Mouse (Mus musculus) forebrain, postnatal 0 days (tissue): ENCODE measurements around the gene Cacybp. TPM values are rescaled to one million over a fixed set of nuclear protein-coding genes. Genes with fewer than 3 reads are reported as not detected.

Source experiments
- ATAC-seq: fragments of 200-750 bp; cut with Nextera tagmentation; 2 replicates; pipeline ENCODE4 v1.8.0; 2017; ENCODE audit warnings: mild to moderate bottlenecking, moderate library complexity
- DNase-seq: peaks from one replicate; pipeline ENCODE4 v3.0.0-alpha.2; 2015
- H3K27ac ChIP-seq: fragments of 300-500 bp; sonication (generic); 2 replicates; pipeline ENCODE4 v1.5.1; 2014; ENCODE audit warnings: low read depth, mild to moderate bottlenecking, antibody characterized with exemption, low read length, moderate library complexity, mixed read lengths
- H3K27me3 ChIP-seq: fragments of 300-500 bp; sonication (generic); 2 replicates; pipeline ENCODE4 v1.6.1; 2014; ENCODE audit warnings: mild to moderate bottlenecking, low read length, mixed read lengths; ENCODE audit not compliant: insufficient read depth
- H3K36me3 ChIP-seq: fragments of 300-500 bp; sonication (generic); 2 replicates; pipeline ENCODE4 v1.6.1; 2014; ENCODE audit warnings: mild to moderate bottlenecking, moderate library complexity; ENCODE audit not compliant: insufficient read depth
- H3K4me1 ChIP-seq: fragments of 300-500 bp; sonication (generic); 2 replicates; pipeline ENCODE4 v1.6.1; 2014; ENCODE audit warnings: antibody characterized with exemption; ENCODE audit not compliant: insufficient read depth
- H3K4me2 ChIP-seq: fragments of 300-500 bp; sonication (generic); 2 replicates; pipeline ENCODE4 v1.6.1; 2014; ENCODE audit warnings: low read depth, mild to moderate bottlenecking, moderate library complexity
- H3K4me3 ChIP-seq: fragments of 300-500 bp; sonication (generic); 2 replicates; pipeline ENCODE4 v1.5.1; 2014; ENCODE audit warnings: low read depth, low read length, mixed read lengths
- H3K9ac ChIP-seq: fragments of 300-500 bp; sonication (generic); 2 replicates; pipeline ENCODE4 v1.6.1; 2014; ENCODE audit warnings: mild to moderate bottlenecking
- H3K9me3 ChIP-seq: fragments of 300-500 bp; sonication (generic); 2 replicates; pipeline ENCODE4 v1.6.1; 2016; ENCODE audit warnings: low read length
- CTCF ChIP-seq: sonication (generic); IDR thresholded peaks from 2 replicates; pipeline ENCODE4 v1.5.1; 2016; ENCODE audit warnings: antibody characterized with exemption, control low read depth, low read depth
- WGBS: fragments of 180-500 bp; shearing (Covaris S2); extraction: QIAGEN DNeasy Blood & Tissue Kit; methylation state at CpG from one replicate; pipeline ENCODE4 v1.1.7; 2014; 5-methylcytosine and 5-hydroxymethylcytosine counted together
- polyA plus RNA-seq: library from polyadenylated mRNA; unstranded; fragments of >200 nt; fragmentation: Nextera tagmentation; extraction: Ambion mirVana; gene quantifications from 2 replicates; pipeline ENCODE4 v1.2.1, GENCODE M21; 2015
- total RNA-seq: library from RNA; depleted of rRNA; stranded (reverse); fragments of >200 nt; gene quantifications from 2 replicates; pipeline ENCODE4 v1.2.3, GENCODE M21; 2014

Cacybp gene
- total and polyA plus RNA-seq, 2 experiments from 2014 or later: 124 to 294 TPM

DNA sequence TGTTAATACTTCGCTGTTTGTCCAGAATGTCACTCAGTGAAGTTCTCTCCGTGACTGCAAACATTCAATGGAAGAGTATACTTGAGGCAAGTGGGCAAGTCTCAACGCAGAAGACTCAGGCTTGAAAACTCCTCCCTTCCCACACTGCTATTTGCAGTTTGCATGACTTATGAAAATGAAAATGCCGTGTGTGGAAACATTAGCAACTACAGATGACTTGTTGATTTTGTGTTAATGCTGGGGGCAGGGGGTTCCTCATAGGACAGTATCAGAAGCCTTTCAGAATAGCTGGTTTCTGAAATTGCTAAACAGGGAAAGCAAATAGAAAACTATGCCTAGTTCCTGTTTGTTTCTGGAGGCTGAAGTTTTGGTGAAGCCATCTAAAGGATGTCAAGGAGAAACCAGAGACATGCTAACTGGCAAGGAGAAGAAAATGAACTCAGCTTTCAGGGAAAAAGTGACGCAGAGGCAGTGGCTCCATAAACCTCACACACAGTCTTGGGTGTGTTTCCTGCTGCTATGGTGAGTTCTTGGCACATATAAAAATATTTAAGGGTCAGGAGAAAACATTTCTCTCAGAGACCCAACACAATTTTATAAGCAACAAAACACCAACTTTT lies 38.8 kb upstream of the Cacybp start:
- Histone ChIP-seq H3K9me3 (no peaks in the 10 kb centered on the region), H3K4me3 (no peak overlapping the region), H3K9ac (no peak overlapping the region), H3K27ac (no peak overlapping the region), H3K4me2 (no peak overlapping the region), H3K27me3 (no peaks in the 10 kb centered on the region), H3K4me1 (no peaks in the 10 kb centered on the region), H3K36me3 (peaks cover 4% of the 10 kb centered on the region; the same call in 1 of the 2 replicates)
- TF ChIP-seq CTCF: no peak
- ATAC-seq: no peak
- no peak for DNase-seq
- WGBS: 83% methylated on average over 5 of the region's 5 CpGs

DNA sequence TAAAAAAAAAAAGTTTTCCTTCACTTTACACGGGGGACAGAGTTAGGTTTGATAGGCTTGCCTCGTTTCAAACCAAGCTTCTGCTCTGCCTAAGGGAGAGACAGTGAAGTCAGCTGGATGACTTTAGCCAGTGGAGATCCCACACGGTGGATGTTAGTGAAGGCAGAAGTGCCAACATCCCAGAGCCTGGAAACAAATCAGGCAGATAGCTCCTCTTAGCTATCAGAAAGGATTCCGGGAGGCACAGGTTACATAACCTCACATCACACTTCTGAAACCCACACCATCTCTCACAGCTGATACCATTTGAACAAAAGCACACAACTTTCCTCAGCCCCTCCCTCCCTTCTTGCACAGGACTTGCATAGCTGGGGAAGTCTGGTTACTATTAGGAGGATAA lies 38.1 kb upstream of the Cacybp start:
- Histone ChIP-seq H3K27me3 (no peaks in the 10 kb centered on the region), H3K4me1 (no peaks in the 10 kb centered on the region), H3K4me2 (no peak overlapping the region), H3K27ac (no peak overlapping the region), H3K9ac (no peak overlapping the region), H3K9me3 (no peaks in the 10 kb centered on the region), H3K4me3 (no peak overlapping the region), H3K36me3 (peaks cover 2% of the 10 kb centered on the region; the same call in 1 of the 2 replicates)
- ATAC-seq (no peak), DNase-seq (no peak)
- TF ChIP-seq CTCF: no peak
- 70% methylated on average over 4 of the region's 4 CpGs for WGBS

DNA sequence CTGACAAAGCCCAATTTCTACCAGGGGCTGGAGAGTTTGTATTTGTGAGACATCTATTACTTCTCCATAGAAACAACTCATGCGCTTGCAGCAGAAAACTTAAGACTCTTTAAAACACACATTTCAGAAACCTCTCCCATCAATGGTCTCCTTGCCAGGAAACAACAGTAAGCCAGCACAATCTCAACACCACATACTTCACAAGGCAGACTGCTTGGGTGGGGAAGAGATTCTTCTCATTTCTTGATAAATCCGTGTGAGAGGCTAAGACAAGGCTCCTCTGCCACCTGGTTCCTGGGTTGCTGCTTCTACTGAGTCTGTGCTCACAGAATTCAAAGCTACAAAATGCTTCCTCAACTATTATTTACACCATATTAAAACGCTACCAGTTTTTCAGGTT lies 37.1 kb upstream of the Cacybp start:
- Histone ChIP-seq H3K9ac (no peak overlapping the region), H3K4me3 (no peak overlapping the region), H3K9me3 (no peaks in the 10 kb centered on the region), H3K36me3 (no peaks in the 10 kb centered on the region), H3K4me1 (no peaks in the 10 kb centered on the region), H3K27ac (no peak overlapping the region), H3K27me3 (no peaks in the 10 kb centered on the region), H3K4me2 (no peak overlapping the region)
- no peak for TF ChIP-seq CTCF
- 83% methylated on average over 3 of the region's 3 CpGs for WGBS
- DNase-seq: no peak
- ATAC-seq: no peak

GRCm38 (mm10) chr1:160247473-160247872 lies 34.8 kb upstream of the Cacybp start:
- Histone ChIP-seq H3K36me3 (no peaks in the 10 kb centered on the region), H3K9me3 (no peaks in the 10 kb centered on the region), H3K27ac (no peak overlapping the region), H3K4me3 (no peak overlapping the region), H3K27me3 (no peaks in the 10 kb centered on the region), H3K9ac (no peak overlapping the region), H3K4me2 (no peak overlapping the region), H3K4me1 (no peaks in the 10 kb centered on the region)
- no peak for DNase-seq
- TF ChIP-seq CTCF: no peak
- no peak for ATAC-seq
- WGBS: 86% methylated on average over 9 of the region's 9 CpGs

DNA sequence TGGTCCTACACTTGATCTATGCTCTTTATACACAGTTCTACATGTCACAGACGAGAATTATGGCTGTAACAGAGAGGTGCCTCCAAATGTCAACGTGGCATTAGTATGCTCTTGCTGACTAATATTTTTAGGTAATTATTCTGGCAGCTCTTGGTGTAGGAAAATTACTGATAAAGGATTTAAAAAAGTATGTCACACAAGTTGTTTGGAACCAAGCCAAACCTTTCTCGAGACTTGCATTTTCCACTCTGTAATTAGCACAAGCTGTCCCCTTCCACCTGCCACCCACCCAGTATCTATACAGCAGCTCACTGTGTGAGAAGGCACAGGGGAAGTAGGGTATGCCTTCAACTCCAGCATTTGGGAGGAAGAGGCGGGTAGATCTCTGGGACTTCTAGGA lies 34.2 kb upstream of the Cacybp start:
- H3K36me3 ChIP-seq: no peaks in the 10 kb centered on the region

DNA sequence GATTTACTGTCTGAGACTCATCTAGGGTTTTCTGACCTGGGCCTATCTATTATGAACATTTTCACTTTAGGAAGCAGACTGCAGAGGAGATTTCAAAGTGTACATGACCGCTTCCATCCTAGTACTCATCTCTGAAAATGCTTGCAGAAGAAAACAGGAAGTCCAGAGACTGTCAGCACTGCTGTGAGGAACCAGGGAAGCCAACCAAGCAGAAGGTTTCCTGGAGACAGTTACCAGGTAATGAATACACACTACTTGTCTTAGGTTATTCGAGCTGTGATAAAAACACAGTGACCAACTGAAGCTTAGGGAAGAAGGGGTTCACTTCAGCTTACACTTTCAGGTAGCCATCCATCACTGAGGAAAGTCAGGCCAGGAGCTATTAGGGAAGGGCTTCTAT lies 33.3 kb upstream of the Cacybp start:
- Histone ChIP-seq H3K9me3 (no peaks in the 10 kb centered on the region), H3K9ac (no peak overlapping the region), H3K4me3 (no peak overlapping the region), H3K4me2 (no peak overlapping the region), H3K4me1 (no peaks in the 10 kb centered on the region), H3K27me3 (no peaks in the 10 kb centered on the region), H3K27ac (no peak overlapping the region), H3K36me3 (no peaks in the 10 kb centered on the region)
- ATAC-seq (no peak), DNase-seq (no peak)
- 77% methylated on average over 2 of the region's 2 CpGs for WGBS
- no peak for TF ChIP-seq CTCF

More for the DNA sequence above, 34.2 kb upstream of the Cacybp start:
- no peak for TF ChIP-seq CTCF
- Histone ChIP-seq H3K9ac (no peak overlapping the region), H3K4me1 (no peaks in the 10 kb centered on the region), H3K9me3 (no peaks in the 10 kb centered on the region), H3K27ac (no peak overlapping the region), H3K27me3 (no peaks in the 10 kb centered on the region), H3K4me2 (no peak overlapping the region), H3K4me3 (no peak overlapping the region)
- DNase-seq: no peak
- ATAC-seq: no peak
- WGBS: 62% methylated on average over 4 of the region's 4 CpGs

GRCm38 (mm10) chr1:160244689-160245088 lies 32.0 kb upstream of the Cacybp start:
- H3K9me3 ChIP-seq: no peaks in the 10 kb centered on the region
- no peak overlapping the region for H3K9ac ChIP-seq
- no peak overlapping the region for H3K4me2 ChIP-seq
- DNase-seq (no peak), ATAC-seq (no peak)
- H3K27me3 ChIP-seq: no peaks in the 10 kb centered on the region
- no peak for TF ChIP-seq CTCF
- WGBS: 94% methylated on average over 5 of the region's 5 CpGs
- H3K27ac ChIP-seq: no peak overlapping the region
- no peaks in the 10 kb centered on the region for H3K4me1 ChIP-seq
- H3K36me3 ChIP-seq: 0 out of 2 replicates have a peak, but pooled peaks cover 1% of the 10 kb centered on the region
- H3K4me3 ChIP-seq: no peak overlapping the region

- Histone ChIP-seq H3K9me3 (no peaks in the 10 kb centered on the region), H3K9ac (no peak overlapping the region), H3K27ac (no peak overlapping the region), H3K4me1 (no peaks in the 10 kb centered on the region), H3K4me2 (no peak overlapping the region), H3K27me3 (no peaks in the 10 kb centered on the region), H3K4me3 (no peak overlapping the region), H3K36me3 (0 out of 2 replicates have a peak, but pooled peaks cover 6% of the 10 kb centered on the region)
- no peak for DNase-seq
- WGBS: 87% methylated on average over 2 of the region's 2 CpGs
- TF ChIP-seq CTCF: no peak
- ATAC-seq: no peak
Measured at GRCm38 (mm10) chr1:160240091-160240490, 27.4 kb upstream of the Cacybp start.
